Mouse (Mus musculus): ENCODE measurements around the gene Crb1. TPM values are rescaled to one million over a fixed set of nuclear protein-coding genes. Genes with fewer than 3 reads are reported as not detected.

Gene Crb1
- polyA plus RNA-seq, 1 experiment from 2014 or later, result 1.7 TPM

DNA sequence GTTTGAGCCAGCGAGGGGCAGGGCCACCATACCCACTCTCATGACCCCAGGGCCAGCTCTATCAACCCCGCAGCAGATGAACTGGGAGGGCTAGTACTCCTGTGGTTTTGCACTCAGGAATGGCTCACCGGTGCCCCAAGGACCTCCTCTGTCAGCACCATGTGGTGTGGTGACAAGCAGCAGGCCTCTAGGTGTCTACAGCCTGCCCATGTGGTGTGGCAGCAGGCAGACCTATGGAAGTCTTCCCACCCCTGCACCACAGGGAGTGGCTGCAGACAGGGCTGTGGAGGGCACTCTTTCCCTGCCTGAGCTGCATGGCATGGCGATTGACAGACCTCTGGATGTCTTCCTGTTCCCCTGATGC, 2.7 kb upstream of the Crb1 start:
- Histone ChIP-seq H3K4me1 (peaks cover 10% of the 10 kb centered on the region; the same call in 1 of the 2 replicates), H3K27me3 (replicated peaks) (no peaks in the 10 kb centered on the region), H3K4me3 (no peak overlapping the region), H3K4me2 (replicated peaks) (no peak overlapping the region), H3K36me3 (no peaks in the 10 kb centered on the region), H3K9ac (no peak overlapping the region), H3K9me3 (no peaks in the 10 kb centered on the region), H3K27ac (no peak overlapping the region)
- peak; percentile 19 for ATAC-seq (ENCODE audit: low FRiP score, low read depth)
- 34% methylated on average over 4 of the region's 4 CpGs for WGBS

- peaks cover 10% of the 10 kb centered on the region; the same call in 1 of the 2 replicates for H3K4me1 ChIP-seq
- H3K27ac ChIP-seq, result no peak overlapping the region
- 36% methylated on average over 11 of the region's 11 CpGs for WGBS
- H3K4me2 ChIP-seq (replicated peaks), result no peak overlapping the region
- no peaks in the 10 kb centered on the region for H3K36me3 ChIP-seq
- peak; percentile 49 for ATAC-seq (ENCODE audit: low FRiP score, low read depth)
- H3K9me3 ChIP-seq, result no peaks in the 10 kb centered on the region
- H3K9ac ChIP-seq, result no peak overlapping the region
- H3K27me3 ChIP-seq (replicated peaks), result no peaks in the 10 kb centered on the region
- H3K4me3 ChIP-seq, result no peak overlapping the region
Measured at GRCm38 (mm10) chr1:139378861-139379620, 2.1 kb upstream of the Crb1 start.

GRCm38 (mm10) chr1:139375900-139376299, 1.0 kb downstream of the Crb1 start:
- H3K9me3 ChIP-seq, result no peaks in the 10 kb centered on the region
- no peak overlapping the region for H3K27ac ChIP-seq
- no peaks in the 10 kb centered on the region for H3K27me3 ChIP-seq (replicated peaks)
- no peak overlapping the region for H3K9ac ChIP-seq
- peak overlapping the region; percentile 44 for H3K4me2 ChIP-seq (replicated peaks)
- peak; percentile 67 for ATAC-seq (ENCODE audit: low FRiP score, low read depth)
- H3K36me3 ChIP-seq, result no peaks in the 10 kb centered on the region
- peaks cover 10% of the 10 kb centered on the region; the same call in 1 of the 2 replicates for H3K4me1 ChIP-seq
- WGBS, result 17% methylated on average over 6 of the region's 6 CpGs
- H3K4me3 ChIP-seq, result no peak overlapping the region

- Histone ChIP-seq H3K27me3 (replicated peaks) (no peaks in the 10 kb centered on the region), H3K27ac (no peak overlapping the region), H3K9ac (no peak overlapping the region), H3K9me3 (no peaks in the 10 kb centered on the region), H3K4me1 (0 out of 2 replicates have a peak, but pooled peaks cover 6% of the 10 kb centered on the region), H3K36me3 (no peaks in the 10 kb centered on the region), H3K4me2 (replicated peaks) (no peak overlapping the region), H3K4me3 (no peak overlapping the region)
- no peak for ATAC-seq (ENCODE audit: low FRiP score, low read depth)
- WGBS, result 74% methylated on average over 6 of the region's 6 CpGs
Measured at GRCm38 (mm10) chr1:139371341-139371740, 5.6 kb downstream of the Crb1 start.

- H3K9me3 ChIP-seq, result no peaks in the 10 kb centered on the region
- H3K36me3 ChIP-seq, result no peaks in the 10 kb centered on the region
- no peak overlapping the region for H3K4me3 ChIP-seq
- 45% methylated on average over 4 of the region's 4 CpGs for WGBS
- no peak overlapping the region for H3K27ac ChIP-seq
- no peak overlapping the region for H3K4me2 ChIP-seq (replicated peaks)
- H3K27me3 ChIP-seq (replicated peaks), result no peaks in the 10 kb centered on the region
- ATAC-seq (ENCODE audit: low FRiP score, low read depth), result no peak
- H3K9ac ChIP-seq, result no peak overlapping the region
- peaks cover 14% of the 10 kb centered on the region for H3K4me1 ChIP-seq
Measured at GRCm38 (mm10) chr1:139348566-139348965, 28.3 kb downstream of the Crb1 start.

- H3K36me3 ChIP-seq, result no peaks in the 10 kb centered on the region
- H3K4me1 ChIP-seq, result peaks cover 14% of the 10 kb centered on the region
- ATAC-seq (ENCODE audit: low FRiP score, low read depth), result peak; percentile 84
- no peak overlapping the region for H3K4me3 ChIP-seq
- 57% methylated on average over 11 of the region's 11 CpGs for WGBS
- H3K27ac ChIP-seq, result no peak overlapping the region
- H3K4me2 ChIP-seq (replicated peaks), result no peak overlapping the region
- H3K9me3 ChIP-seq, result no peaks in the 10 kb centered on the region
- H3K27me3 ChIP-seq (replicated peaks), result no peaks in the 10 kb centered on the region
- no peak overlapping the region for H3K9ac ChIP-seq
Measured at GRCm38 (mm10) chr1:139346602-139347371, 30.1 kb downstream of the Crb1 start.

GRCm38 (mm10) chr1:139346030-139346601, 30.8 kb downstream of the Crb1 start:
- ATAC-seq (ENCODE audit: low FRiP score, low read depth), result peak; percentile 17; the same call in 1 of the 2 replicates

DNA sequence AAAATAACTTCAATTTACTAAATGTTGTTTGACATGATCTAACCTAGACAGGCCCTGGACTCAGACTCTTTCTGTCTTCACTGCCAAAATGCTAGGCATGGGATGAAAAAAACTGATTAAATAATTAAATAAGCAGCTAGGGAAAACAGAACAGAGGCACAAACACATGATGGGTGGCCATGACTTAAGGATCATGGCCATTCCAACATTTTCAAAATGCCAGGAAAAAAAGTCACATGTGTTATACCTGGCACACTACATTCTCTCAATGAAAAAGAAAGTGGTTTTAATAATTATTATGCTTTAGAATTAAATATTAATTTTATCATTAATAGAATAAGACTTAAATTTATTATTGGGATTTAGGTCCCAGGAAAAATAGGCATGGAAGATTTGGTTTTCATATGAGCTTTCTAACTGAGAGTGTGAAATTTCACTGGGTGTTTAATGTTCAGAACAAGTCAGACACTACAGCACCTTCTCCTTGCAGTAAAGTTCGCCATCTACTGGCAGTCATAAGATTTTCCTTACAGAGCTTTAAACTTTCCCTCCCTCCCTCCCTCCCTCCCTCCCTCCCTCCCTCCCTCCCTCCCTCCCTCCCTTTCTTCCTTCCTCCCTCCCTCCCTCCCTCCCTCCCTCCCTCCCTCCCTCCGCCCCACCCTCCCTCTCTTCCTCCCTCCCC, 36.6 kb downstream of the Crb1 start:
- no peaks in the 10 kb centered on the region for H3K4me1 ChIP-seq
- no peak overlapping the region for H3K4me2 ChIP-seq (replicated peaks)
- no peak overlapping the region for H3K4me3 ChIP-seq
- ATAC-seq (ENCODE audit: low FRiP score, low read depth), result 0 out of 2 replicates have a peak, but pooled peaks have one; percentile 54
- H3K27ac ChIP-seq, result no peak overlapping the region
- no peak overlapping the region for H3K9ac ChIP-seq
- H3K27me3 ChIP-seq (replicated peaks), result no peaks in the 10 kb centered on the region
- H3K9me3 ChIP-seq, result no peaks in the 10 kb centered on the region
- WGBS, result 0% methylated on average over 1 of the region's 2 CpGs
- no peaks in the 10 kb centered on the region for H3K36me3 ChIP-seq

More at GRCm38 (mm10) chr1:139346030-139346601, 30.8 kb downstream of the Crb1 start:
- H3K27ac ChIP-seq, result no peak overlapping the region
- H3K9me3 ChIP-seq, result no peaks in the 10 kb centered on the region
- WGBS, result 63% methylated on average over 6 of the region's 6 CpGs
- no peaks in the 10 kb centered on the region for H3K36me3 ChIP-seq
- no peak overlapping the region for H3K9ac ChIP-seq
- no peak overlapping the region for H3K4me3 ChIP-seq
- no peaks in the 10 kb centered on the region for H3K27me3 ChIP-seq (replicated peaks)
- peaks cover 14% of the 10 kb centered on the region for H3K4me1 ChIP-seq
- H3K4me2 ChIP-seq (replicated peaks), result no peak overlapping the region

DNA sequence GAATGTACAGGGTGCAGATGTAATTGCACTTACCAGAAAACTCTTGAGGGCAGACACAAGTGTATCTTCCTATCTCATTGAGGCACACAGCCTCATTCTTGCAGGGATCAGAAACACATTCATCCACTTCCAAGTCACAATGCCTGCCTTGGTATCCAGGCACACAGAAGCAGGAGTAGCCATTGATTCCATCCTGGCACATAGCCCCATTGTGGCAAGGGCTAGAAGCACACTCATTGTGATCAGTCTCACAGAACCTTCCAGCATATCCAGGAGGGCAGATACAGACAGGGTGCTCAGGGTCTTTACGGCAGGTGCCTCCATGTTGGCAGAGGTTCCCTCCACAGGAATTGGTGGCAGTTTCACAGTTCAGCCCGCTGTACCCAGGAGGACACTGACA, 39.9 kb downstream of the Crb1 start:
- Histone ChIP-seq H3K36me3 (no peaks in the 10 kb centered on the region), H3K9ac (no peak overlapping the region), H3K4me1 (no peaks in the 10 kb centered on the region), H3K9me3 (no peaks in the 10 kb centered on the region), H3K27ac (no peak overlapping the region), H3K4me2 (replicated peaks) (no peak overlapping the region), H3K27me3 (replicated peaks) (no peaks in the 10 kb centered on the region), H3K4me3 (no peak overlapping the region)
- ATAC-seq (ENCODE audit: low FRiP score, low read depth), result no peak
- WGBS, result 82% methylated on average over 2 of the region's 2 CpGs

- Histone ChIP-seq H3K9ac (no peak overlapping the region), H3K27me3 (replicated peaks) (no peaks in the 10 kb centered on the region), H3K9me3 (no peaks in the 10 kb centered on the region), H3K4me2 (replicated peaks) (no peak overlapping the region), H3K27ac (no peak overlapping the region), H3K4me3 (no peak overlapping the region), H3K36me3 (no peaks in the 10 kb centered on the region), H3K4me1 (no peaks in the 10 kb centered on the region)
- WGBS, result 94% methylated on average over 1 of the region's 1 CpGs
- no peak for ATAC-seq (ENCODE audit: low FRiP score, low read depth)
Measured at GRCm38 (mm10) chr1:139328811-139329210, 48.1 kb downstream of the Crb1 start.

DNA sequence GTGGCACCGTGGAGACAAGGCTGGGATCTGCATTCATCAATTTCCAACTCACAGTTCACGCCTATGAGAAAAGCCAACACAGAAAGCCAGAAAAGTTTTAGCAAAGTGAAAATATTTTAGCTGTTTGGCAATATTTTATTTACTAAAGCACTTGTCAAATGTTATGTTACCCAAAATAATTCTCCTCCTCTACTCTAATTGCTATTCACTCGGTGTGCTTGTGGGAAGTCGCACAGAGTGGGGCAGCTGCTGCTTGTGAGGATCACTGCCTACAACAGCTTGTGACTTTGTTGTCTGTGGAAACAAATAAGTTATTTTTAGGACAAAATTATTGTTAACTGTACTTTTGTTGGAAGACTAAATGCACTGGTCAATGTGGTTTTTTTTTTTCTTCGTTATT, 48.6 kb downstream of the Crb1 start:
- Histone ChIP-seq H3K4me1 (no peaks in the 10 kb centered on the region), H3K36me3 (no peaks in the 10 kb centered on the region), H3K4me3 (no peak overlapping the region), H3K4me2 (replicated peaks) (no peak overlapping the region), H3K9ac (no peak overlapping the region), H3K9me3 (no peaks in the 10 kb centered on the region), H3K27ac (no peak overlapping the region), H3K27me3 (replicated peaks) (no peaks in the 10 kb centered on the region)
- no peak for ATAC-seq (ENCODE audit: low FRiP score, low read depth)
- WGBS, result 85% methylated on average over 5 of the region's 5 CpGs

- Histone ChIP-seq H3K4me3 (no peak overlapping the region), H3K27me3 (replicated peaks) (no peaks in the 10 kb centered on the region), H3K9me3 (no peaks in the 10 kb centered on the region), H3K9ac (no peak overlapping the region), H3K27ac (no peak overlapping the region), H3K4me1 (no peaks in the 10 kb centered on the region), H3K4me2 (replicated peaks) (no peak overlapping the region), H3K36me3 (no peaks in the 10 kb centered on the region)
- ATAC-seq (ENCODE audit: low FRiP score, low read depth), result no peak
- WGBS, result 64% methylated on average over 2 of the region's 2 CpGs
Measured at GRCm38 (mm10) chr1:139325378-139325777, 51.5 kb downstream of the Crb1 start.

Measured in neural tube, embryonic 12.5 days (tissue).